Comparison of ENCODE assay signal across 8 mouse cellular contexts in the genomic region with DNA sequence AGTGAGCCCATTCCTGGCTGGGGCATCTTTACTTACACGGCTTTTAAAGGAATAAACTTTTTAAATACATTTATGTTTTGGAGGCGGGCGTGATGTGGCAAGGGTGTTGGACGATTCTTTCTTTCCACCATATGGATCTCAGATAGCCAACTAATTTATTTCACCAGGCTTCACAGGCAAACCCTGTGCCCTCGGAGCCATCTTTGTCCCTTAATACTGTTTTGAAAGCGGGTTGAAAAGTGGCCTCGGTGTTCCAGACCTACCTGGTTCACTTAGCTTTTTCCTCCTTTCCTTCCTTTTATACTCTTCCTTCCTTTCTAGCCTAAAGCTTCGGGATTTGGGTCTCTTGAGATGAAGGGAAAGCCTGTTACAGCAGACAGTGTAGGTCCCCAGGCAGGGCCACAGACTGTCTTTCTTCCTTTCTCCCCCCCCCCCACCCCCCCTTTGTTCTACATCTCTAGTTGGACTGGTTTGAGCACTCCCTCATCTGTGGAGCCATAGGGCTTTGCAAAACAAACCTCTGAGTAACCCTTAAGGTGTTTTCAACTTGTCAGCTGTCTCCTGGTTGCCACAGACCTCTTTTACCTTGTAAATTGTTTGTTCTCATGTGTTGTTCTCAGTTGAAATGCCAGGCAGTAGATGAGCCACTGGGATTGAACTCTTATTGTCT. TPM values are rescaled to one million over a fixed set of nuclear protein-coding genes. Genes with fewer than 3 reads are reported as not detected.
DNase-seq lines count a peak whose midpoint lies in the region; ATAC-seq and TF ChIP-seq lines count a peak whose summit lies in the region.

No protein-coding gene starts in this region.

- no peaks in the 10 kb centered on the region for H3K9me3 ChIP-seq in hindbrain, postnatal 0 days (ENCODE audit: low read length)
- H3K9me3 ChIP-seq in midbrain, embryonic 15.5 days, result no peaks in the 10 kb centered on the region

- no peak for TF ChIP-seq CTCF in hindbrain, postnatal 0 days (IDR thresholded peaks at IDR 0.05; ENCODE audit: low read depth)

- intact Hi-C loops in left cerebral cortex, postnatal 14 days (cut with DNase I), result no loop called here

- H3K4me3 ChIP-seq in hindbrain, postnatal 0 days (ENCODE audit: low read length), result peak overlapping the region; percentile 77
- H3K4me3 ChIP-seq in midbrain, embryonic 15.5 days, result peak overlapping the region; percentile 82

- H3K4me2 ChIP-seq in hindbrain, postnatal 0 days (ENCODE audit: low read depth, low read length), result peak overlapping the region; percentile 84
- H3K4me2 ChIP-seq in midbrain, embryonic 15.5 days, result peak overlapping the region; percentile 85

- DNase-seq in embryo, embryonic 10.5 days (ENCODE audit: low spot score), result peak; percentile 7
- no peak for DNase-seq in embryo, embryonic 10 days (ENCODE audit: low spot score)
- peak; percentile 15 to 24 for DNase-seq in urinary bladder, adult 18-20 months (ENCODE audit: low spot score in 2 of 2)
- no peak for DNase-seq in urinary bladder, postnatal 4 days (ENCODE audit: low spot score in 2 of 2)
- no peak for DNase-seq in hindbrain, postnatal 0 days (ENCODE audit: low spot score)
- no peak for DNase-seq in right cerebral cortex, postnatal 14 days
- no peak for DNase-seq in left cerebral cortex, postnatal 14 days (ENCODE audit: low spot score in 2 of 2)

- 5% methylated on average over 8 of the region's 8 CpGs for WGBS in hindbrain, postnatal 0 days
- WGBS in midbrain, embryonic 15.5 days, result 4% methylated on average over 8 of the region's 8 CpGs

- H3K9ac ChIP-seq in hindbrain, postnatal 0 days (replicated peaks; ENCODE audit: low read length), result peak overlapping the region; percentile 75
- peak overlapping the region; percentile 57 for H3K9ac ChIP-seq in midbrain, embryonic 15.5 days

- H3K4me1 ChIP-seq in hindbrain, postnatal 0 days (ENCODE audit: insufficient read depth, low read length), result peaks cover 8% of the 10 kb centered on the region
- H3K4me1 ChIP-seq in midbrain, embryonic 15.5 days, result peaks cover 35% of the 10 kb centered on the region

- ATAC-seq in hindbrain, postnatal 0 days, result no peak
- 0 out of 2 replicates have a peak, but pooled peaks have one; percentile 5 for ATAC-seq in midbrain, embryonic 15.5 days (replicated peaks)

- H3K27ac ChIP-seq in hindbrain, postnatal 0 days, result peak overlapping the region; percentile 79
- peak overlapping the region; percentile 84 for H3K27ac ChIP-seq in midbrain, embryonic 15.5 days

- no peaks in the 10 kb centered on the region for H3K36me3 ChIP-seq in hindbrain, postnatal 0 days (ENCODE audit: insufficient read depth, low read length)
- H3K36me3 ChIP-seq in midbrain, embryonic 15.5 days (replicated peaks), result no peaks in the 10 kb centered on the region

- no peaks in the 10 kb centered on the region for H3K27me3 ChIP-seq in hindbrain, postnatal 0 days (ENCODE audit: insufficient read depth, low read length)
- no peaks in the 10 kb centered on the region for H3K27me3 ChIP-seq in midbrain, embryonic 15.5 days (replicated peaks)

RNA-seq across cellular contexts. Expression of a gene that starts 0.7 kb away (rescaled TPM):
- total RNA-seq in hindbrain, postnatal 0 days (2014; rRNA removed), result 16.6 and 19.9 TPM in 2 replicates
- polyA plus RNA-seq in hindbrain, postnatal 0 days (2015; fragmentation: Nextera tagmentation; extraction: Ambion mirVana), result 12.0 TPM in 2 replicates
- polyA plus RNA-seq in midbrain, embryonic 15.5 days (2015; fragmentation: Nextera tagmentation; extraction: Ambion mirVana), result 19.1 and 20.9 TPM in 2 replicates
- 1 to 10 TPM; 6.5 to 8.3 TPM for total RNA-seq in left cerebral cortex, postnatal 14 days (2021)

RNA-seq across cellular contexts. Expression of a gene that starts 1.0 kb away (rescaled TPM):
- 21.2 and 25.2 TPM in 2 replicates for total RNA-seq in hindbrain, postnatal 0 days (2014; rRNA removed)
- 24.7 and 24.8 TPM in 2 replicates for polyA plus RNA-seq in hindbrain, postnatal 0 days (2015; fragmentation: Nextera tagmentation; extraction: Ambion mirVana)
- polyA plus RNA-seq in midbrain, embryonic 15.5 days (2015; fragmentation: Nextera tagmentation; extraction: Ambion mirVana), result 41.1 and 41.6 TPM in 2 replicates
- total RNA-seq in left cerebral cortex, postnatal 14 days (2021), result 10 to 100 TPM; 73.5 to 74.6 TPM

RNA-seq across cellular contexts. Expression of a gene that starts 18.5 kb away (rescaled TPM):
- total RNA-seq in hindbrain, postnatal 0 days (2014; rRNA removed), result 50.6 and 53.8 TPM in 2 replicates
- polyA plus RNA-seq in hindbrain, postnatal 0 days (2015; fragmentation: Nextera tagmentation; extraction: Ambion mirVana), result 15.2 and 15.7 TPM in 2 replicates
- 29.8 and 30.3 TPM in 2 replicates for polyA plus RNA-seq in midbrain, embryonic 15.5 days (2015; fragmentation: Nextera tagmentation; extraction: Ambion mirVana)
- 10 to 100 TPM; 51.9 to 54.3 TPM for total RNA-seq in left cerebral cortex, postnatal 14 days (2021)

Comparison
In these comparisons a context has a peak if more than half of its experiments do, and no peak if none do; other contexts are left out.
1. DNase-seq: peak in embryo, embryonic 10.5 days (single experiment) and urinary bladder, adult 18-20 months (2 of 2); none in embryo, embryonic 10 days (single experiment), urinary bladder, postnatal 4 days (0 of 2), hindbrain, postnatal 0 days (single experiment), right cerebral cortex, postnatal 14 days (single experiment) and left cerebral cortex, postnatal 14 days (0 of 2).